Mouse (Mus musculus) lung, embryonic 15.5 days (tissue): Measurements from ENCODE around the gene AC140267.1. TPM values are rescaled to one million over a fixed set of nuclear protein-coding genes. Genes with fewer than 3 reads are reported as not detected.

Experiments used
- ATAC-seq: fragments of 200-750 bp; cut with Nextera tagmentation; 2 replicates; pipeline ENCODE4 v1.8.0; 2017; ENCODE audit warnings: moderate number of reproducible peaks, borderline replicate concordance; ENCODE audit not compliant: low FRiP score, low TSS enrichment; ENCODE audit errors: extremely low read depth
- H3K27ac ChIP-seq: fragments of 300-500 bp; sonication (generic); 2 replicates; pipeline ENCODE4 v1.5.1; 2015; ENCODE audit warnings: moderate library complexity, mild to moderate bottlenecking, inconsistent platforms
- H3K27me3 ChIP-seq: fragments of 300-500 bp; sonication (generic); 2 replicates; pipeline ENCODE4 v1.6.1; 2015; ENCODE audit warnings: inconsistent platforms
- H3K36me3 ChIP-seq: fragments of 300-500 bp; sonication (generic); 2 replicates; pipeline ENCODE4 v1.6.1; 2015; ENCODE audit warnings: inconsistent platforms
- H3K4me1 ChIP-seq: fragments of 300-500 bp; sonication (generic); 2 replicates; pipeline ENCODE4 v1.6.1; 2015; ENCODE audit warnings: inconsistent platforms
- H3K4me2 ChIP-seq: fragments of 300-500 bp; sonication (generic); 2 replicates; pipeline ENCODE4 v1.6.1; 2015; ENCODE audit warnings: inconsistent platforms, mild to moderate bottlenecking, moderate library complexity
- H3K4me3 ChIP-seq: fragments of 300-500 bp; sonication (generic); 2 replicates; pipeline ENCODE4 v1.5.1; 2015; ENCODE audit warnings: mild to moderate bottlenecking, inconsistent platforms
- H3K9ac ChIP-seq: fragments of 300-500 bp; sonication (generic); 2 replicates; pipeline ENCODE4 v1.6.1; 2015; ENCODE audit warnings: inconsistent platforms
- H3K9me3 ChIP-seq: fragments of 300-500 bp; sonication (generic); 2 replicates; pipeline ENCODE4 v1.6.1; 2016; ENCODE audit warnings: inconsistent platforms
- WGBS: fragments of 180-500 bp; shearing (Covaris S2); methylation state at CpG from one replicate; pipeline ENCODE4 v1.1.7; 2015; 5-methylcytosine and 5-hydroxymethylcytosine counted together
- polyA plus RNA-seq: library from polyadenylated mRNA; unstranded; fragments of >200 nt; fragmentation: Nextera tagmentation; extraction: Ambion mirVana; gene quantifications from 2 replicates; pipeline ENCODE4 v1.2.1, GENCODE M21; 2015

AC140267.1 gene
- polyA plus RNA-seq, 1 experiment from 2014 or later = not detected

- Histone ChIP-seq H3K9me3 (no peaks in the 10 kb centered on the region), H3K4me1 (peaks cover 15% of the 10 kb centered on the region), H3K9ac (no peak overlapping the region), H3K4me2 (peak overlapping the region; percentile 72; the same call in 1 of the 2 replicates), H3K4me3 (no peak overlapping the region), H3K36me3 (peaks cover 17% of the 10 kb centered on the region), H3K27me3 (no peaks in the 10 kb centered on the region), H3K27ac (peak overlapping the region; percentile 81)
- WGBS = 54% methylated on average over 4 of the region's 4 CpGs
- no peak for ATAC-seq
Measured at GRCm38 (mm10) chr15:80233053-80233452, 2.6 kb upstream of the AC140267.1 start.

GRCm38 (mm10) chr15:80233733-80234509, 1.7 kb upstream of the AC140267.1 start, which contains the start of gene Mief1:
Mief1 (plus strand) TSS chr15:80234018.
- H3K27ac ChIP-seq = peak within 1 kb of the TSS; percentile 81
- peaks cover 26% of the 10 kb centered on the region for H3K36me3 ChIP-seq
- no peaks in the 10 kb centered on the region for H3K27me3 ChIP-seq
- peaks cover 15% of the 10 kb centered on the region for H3K4me1 ChIP-seq
- peak within 1 kb of the TSS; percentile 81 for H3K9ac ChIP-seq
- WGBS = 3% methylated on average over 59 of the region's 67 CpGs
- no peaks in the 10 kb centered on the region for H3K9me3 ChIP-seq
- H3K4me3 ChIP-seq = peak within 1 kb of the TSS; percentile 85
- ATAC-seq = peak; percentile 98
- peak within 1 kb of the TSS; percentile 72 for H3K4me2 ChIP-seq

GRCm38 (mm10) chr15:80248135-80248534, 12.5 kb downstream of the AC140267.1 start:
- Histone ChIP-seq H3K27me3 (no peaks in the 10 kb centered on the region), H3K27ac (no peak overlapping the region), H3K4me3 (no peak overlapping the region), H3K4me1 (peaks cover 3% of the 10 kb centered on the region; the same call in 1 of the 2 replicates), H3K9ac (no peak overlapping the region), H3K4me2 (no peak overlapping the region), H3K9me3 (no peaks in the 10 kb centered on the region), H3K36me3 (peaks cover 75% of the 10 kb centered on the region)
- WGBS = 94% methylated on average over 12 of the region's 12 CpGs
- ATAC-seq = no peak

GRCm38 (mm10) chr15:80248596-80248995, 13.0 kb downstream of the AC140267.1 start:
- H3K4me1 ChIP-seq = peaks cover 5% of the 10 kb centered on the region; the same call in 1 of the 2 replicates
- no peaks in the 10 kb centered on the region for H3K27me3 ChIP-seq
- H3K36me3 ChIP-seq = peaks cover 72% of the 10 kb centered on the region
- whole genome bisulfite sequencing = 95% methylated on average over 1 of the region's 1 CpGs
- H3K4me2 ChIP-seq = no peak overlapping the region
- H3K27ac ChIP-seq = no peak overlapping the region
- no peak overlapping the region for H3K9ac ChIP-seq
- H3K9me3 ChIP-seq = no peaks in the 10 kb centered on the region
- no peak overlapping the region for H3K4me3 ChIP-seq
- ATAC-seq = no peak

GRCm38 (mm10) chr15:80249672-80250071, 14.0 kb downstream of the AC140267.1 start:
- Histone ChIP-seq H3K4me1 (peaks cover 15% of the 10 kb centered on the region), H3K4me2 (no peak overlapping the region), H3K9ac (no peak overlapping the region), H3K4me3 (no peak overlapping the region), H3K9me3 (no peaks in the 10 kb centered on the region), H3K27me3 (no peaks in the 10 kb centered on the region), H3K36me3 (peaks cover 64% of the 10 kb centered on the region), H3K27ac (no peak overlapping the region)
- 93% methylated on average over 10 of the region's 10 CpGs for WGBS
- no peak for ATAC-seq

DNA sequence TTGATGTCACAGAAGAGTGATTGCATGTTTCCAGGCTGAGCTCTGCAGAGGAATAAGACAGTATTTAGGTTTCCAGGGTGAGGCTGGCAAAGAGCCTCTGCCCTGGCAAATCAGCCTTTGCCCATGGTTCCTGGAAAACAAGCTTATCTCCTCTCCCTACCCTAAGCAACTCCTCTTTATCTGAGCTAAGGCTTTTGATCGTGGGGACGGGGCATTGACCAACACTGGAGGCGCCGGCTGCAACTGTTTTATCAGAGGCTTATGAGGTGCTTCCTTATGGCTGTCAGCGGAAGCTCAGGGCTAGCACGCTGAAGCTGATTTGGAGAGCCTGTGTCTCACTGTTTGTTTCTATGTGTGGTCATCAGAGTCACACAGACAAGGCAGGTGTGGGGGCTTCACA, 15.0 kb downstream of the AC140267.1 start:
- ATAC-seq = no peak
- H3K4me2 ChIP-seq = no peak overlapping the region

DNA sequence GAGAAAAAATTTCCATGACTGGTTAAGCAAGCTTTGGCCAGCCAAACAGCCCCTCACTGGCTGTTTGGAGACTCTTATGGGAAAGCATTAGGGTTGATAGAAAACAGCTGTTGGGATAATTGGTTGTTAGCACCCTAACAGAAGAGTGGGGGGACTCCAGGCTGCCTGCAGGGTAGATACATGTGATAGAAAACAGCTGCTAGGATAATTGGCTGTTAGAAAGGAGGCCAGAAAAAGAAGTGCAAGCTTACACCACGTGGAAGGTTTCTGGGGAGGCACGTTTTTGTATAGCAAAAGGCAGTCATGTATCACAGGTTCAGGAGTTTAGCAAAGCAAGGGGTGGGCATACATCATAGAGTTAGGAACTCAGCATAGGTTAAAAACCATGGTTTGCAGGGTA, 17.9 kb downstream of the AC140267.1 start:
- H3K27me3 ChIP-seq = no peaks in the 10 kb centered on the region
- H3K9me3 ChIP-seq = no peaks in the 10 kb centered on the region
- no peak for ATAC-seq
- peak overlapping the region; percentile 95; the same call in 1 of the 2 replicates for H3K27ac ChIP-seq
- 23% methylated on average over 2 of the region's 2 CpGs for WGBS
- H3K36me3 ChIP-seq = peaks cover 58% of the 10 kb centered on the region
- no peak overlapping the region for H3K4me3 ChIP-seq
- peak overlapping the region; percentile 82; the same call in 1 of the 2 replicates for H3K4me2 ChIP-seq
- H3K4me1 ChIP-seq = peaks cover 34% of the 10 kb centered on the region
- H3K9ac ChIP-seq = no peak overlapping the region

More for the DNA sequence above, 15.0 kb downstream of the AC140267.1 start:
- no peak overlapping the region for H3K9ac ChIP-seq
- no peak overlapping the region for H3K4me3 ChIP-seq
- peaks cover 15% of the 10 kb centered on the region for H3K4me1 ChIP-seq
- 64% methylated on average over 6 of the region's 6 CpGs for WGBS
- no peaks in the 10 kb centered on the region for H3K27me3 ChIP-seq
- H3K36me3 ChIP-seq = peaks cover 58% of the 10 kb centered on the region
- no peak overlapping the region for H3K27ac ChIP-seq
- no peaks in the 10 kb centered on the region for H3K9me3 ChIP-seq

- Histone ChIP-seq H3K4me1 (peaks cover 34% of the 10 kb centered on the region), H3K4me2 (peak overlapping the region; percentile 82), H3K27me3 (no peaks in the 10 kb centered on the region), H3K36me3 (peaks cover 55% of the 10 kb centered on the region), H3K9me3 (no peaks in the 10 kb centered on the region), H3K4me3 (peak overlapping the region; percentile 86), H3K27ac (peak overlapping the region; percentile 95), H3K9ac (peak overlapping the region; percentile 72)
- no peak for ATAC-seq
- WGBS = 30% methylated on average over 6 of the region's 6 CpGs
Measured at GRCm38 (mm10) chr15:80254207-80254606, 18.6 kb downstream of the AC140267.1 start.

DNA sequence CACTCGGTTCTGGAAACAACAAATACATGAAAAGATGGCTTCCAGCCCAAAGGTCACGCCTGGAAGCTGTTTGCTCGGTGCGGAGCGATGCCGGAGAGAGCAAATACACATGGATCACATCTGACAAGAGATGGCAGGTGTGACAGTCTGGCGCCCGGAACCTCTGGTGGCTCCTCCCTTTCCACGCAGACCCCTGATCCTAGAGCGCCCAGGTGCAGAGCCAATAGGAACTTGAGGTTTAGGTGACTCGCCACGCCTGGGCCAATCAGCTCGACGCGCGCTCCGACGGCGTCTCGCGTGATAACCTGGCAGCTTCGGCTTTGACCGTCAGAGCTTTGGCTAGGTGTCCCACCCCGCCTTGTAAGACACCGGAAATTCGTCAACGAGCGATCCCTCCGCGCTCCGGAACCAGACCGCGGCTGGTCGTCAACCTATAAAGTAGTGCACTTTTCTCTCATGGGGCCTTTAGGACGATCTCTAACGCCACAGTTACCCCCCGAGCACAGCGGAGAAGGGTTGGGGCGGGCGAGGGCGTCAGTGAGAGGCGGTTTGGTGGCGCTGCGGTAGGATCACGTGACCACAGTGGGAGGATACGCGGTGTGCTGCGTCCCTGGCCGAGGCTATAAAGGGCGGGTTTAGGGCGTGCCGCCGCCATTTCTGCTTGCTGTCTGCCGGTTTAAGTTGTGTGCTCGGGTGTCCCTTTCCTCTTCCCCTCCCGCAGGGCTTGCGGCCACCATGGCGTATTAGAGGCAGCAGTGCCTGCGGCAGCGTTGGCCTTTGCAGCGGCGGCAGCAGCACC, 19.4 kb downstream of the AC140267.1 start, which contains the start of gene Atf4:
Gene Atf4, plus strand, starts transcription at position 338 of the 799 bp plus-strand sequence.
- H3K27ac ChIP-seq = peak within 1 kb of the TSS; percentile 95
- no peaks in the 10 kb centered on the region for H3K9me3 ChIP-seq
- H3K36me3 ChIP-seq = peaks cover 53% of the 10 kb centered on the region
- ATAC-seq = peak; percentile 94
- H3K4me1 ChIP-seq = peaks cover 34% of the 10 kb centered on the region
- peak within 1 kb of the TSS; percentile 96 for H3K9ac ChIP-seq
- H3K27me3 ChIP-seq = no peaks in the 10 kb centered on the region
- under 1% methylated on average over 60 of the region's 62 CpGs for WGBS
- H3K4me3 ChIP-seq = peak within 1 kb of the TSS; percentile 86
- peak within 1 kb of the TSS; percentile 82 for H3K4me2 ChIP-seq

DNA sequence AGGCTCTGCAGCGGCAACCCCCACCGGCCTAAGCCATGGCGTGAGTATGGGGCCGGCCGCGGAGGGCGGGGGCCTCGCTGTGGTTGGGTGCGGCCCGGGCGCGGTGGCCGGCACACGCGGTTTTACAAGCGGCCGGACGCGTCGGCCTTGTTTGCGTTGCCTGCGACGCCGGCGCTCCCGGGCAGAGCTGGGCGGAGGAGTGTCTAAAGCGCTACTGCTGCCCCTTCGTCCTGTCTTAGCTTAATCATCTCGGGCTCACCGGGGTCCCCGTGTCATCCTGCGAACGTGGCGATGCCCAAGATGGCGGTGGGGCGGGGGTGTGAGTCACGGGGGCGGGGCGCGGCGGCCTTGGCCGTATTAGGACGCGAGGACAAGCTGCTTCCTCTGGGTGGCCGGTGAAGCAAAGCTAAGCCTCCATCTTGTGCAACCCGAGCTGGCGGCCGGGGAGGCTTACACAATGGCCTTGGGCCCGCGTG, 20.0 kb downstream of the AC140267.1 start:
- Histone ChIP-seq H3K4me1 (peaks cover 34% of the 10 kb centered on the region), H3K36me3 (peaks cover 51% of the 10 kb centered on the region)
- WGBS = under 1% methylated on average over 51 of the region's 51 CpGs

DNA sequence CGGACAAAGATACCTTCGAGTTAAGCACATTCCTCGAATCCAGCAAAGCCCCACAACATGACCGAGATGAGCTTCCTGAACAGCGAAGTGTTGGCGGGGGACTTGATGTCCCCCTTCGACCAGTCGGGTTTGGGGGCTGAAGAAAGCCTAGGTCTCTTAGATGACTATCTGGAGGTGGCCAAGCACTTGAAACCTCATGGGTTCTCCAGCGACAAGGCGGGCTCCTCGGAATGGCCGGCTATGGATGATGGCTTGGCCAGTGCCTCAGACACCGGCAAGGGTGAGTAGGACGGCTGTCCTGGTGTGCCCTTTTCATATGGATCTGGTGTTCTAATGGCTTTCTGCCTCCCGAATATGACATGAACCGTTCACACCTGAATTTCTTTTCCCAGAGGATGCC, 20.6 kb downstream of the AC140267.1 start:
- no peaks in the 10 kb centered on the region for H3K9me3 ChIP-seq
- H3K4me1 ChIP-seq = peaks cover 34% of the 10 kb centered on the region
- H3K4me2 ChIP-seq = peak overlapping the region; percentile 82
- H3K27me3 ChIP-seq = no peaks in the 10 kb centered on the region
- peak overlapping the region; percentile 86 for H3K4me3 ChIP-seq
- ATAC-seq = no peak
- peak overlapping the region; percentile 95 for H3K27ac ChIP-seq
- WGBS = 3% methylated on average over 16 of the region's 16 CpGs
- H3K9ac ChIP-seq = peak overlapping the region; percentile 96
- peaks cover 50% of the 10 kb centered on the region for H3K36me3 ChIP-seq

More for the DNA sequence above, 20.0 kb downstream of the AC140267.1 start:
- H3K9me3 ChIP-seq = no peaks in the 10 kb centered on the region
- peak overlapping the region; percentile 96 for H3K9ac ChIP-seq
- peak overlapping the region; percentile 86 for H3K4me3 ChIP-seq
- ATAC-seq = peak; percentile 58
- peak overlapping the region; percentile 95 for H3K27ac ChIP-seq
- H3K27me3 ChIP-seq = no peaks in the 10 kb centered on the region
- H3K4me2 ChIP-seq = peak overlapping the region; percentile 82
